Mouse (Mus musculus) bone marrow, adult 2 months (tissue): ENCODE results near the gene Camk2g.

Experiments used
- CTCF ChIP-seq: fragments of 200-500 bp; IDR thresholded peaks from 2 replicates; pipeline ENCODE4 v1.5.1; 2011; ENCODE audit warnings: low read length, control low read depth; ENCODE audit not compliant: control insufficient read depth, insufficient read depth
- POLR2A ChIP-seq: fragments of 200-500 bp; IDR thresholded peaks from 2 replicates; pipeline ENCODE4 v1.6.1; 2011; ENCODE audit warnings: low read depth, mild to moderate bottlenecking, control low read depth, low read length, borderline replicate concordance; ENCODE audit not compliant: control insufficient read depth

GRCm38 (mm10) chr14:20765642-20766258, 28.1 kb downstream of the Camk2g start:
- no peak for TF ChIP-seq POLR2A
- peak; percentile 94 for TF ChIP-seq CTCF
